Mouse (Mus musculus) liver, postnatal 0 days (tissue): ENCODE results near the gene Hoxd10. TPM values are rescaled to one million over a fixed set of nuclear protein-coding genes. Genes with fewer than 3 reads are reported as not detected.

Experiments
- ATAC-seq: fragments of 200-750 bp; cut with Nextera tagmentation; 2 replicates; pipeline ENCODE4 v1.8.0; 2017; ENCODE audit warnings: mild to moderate bottlenecking, moderate library complexity
- DNase-seq: peaks from one replicate; pipeline ENCODE4 v3.0.0-alpha.2; 2016
- H3K27ac ChIP-seq: fragments of 300-500 bp; sonication (generic); 2 replicates; pipeline ENCODE4 v1.5.1; 2014; ENCODE audit warnings: antibody characterized with exemption, moderate library complexity, mild to moderate bottlenecking, low read depth
- H3K27me3 ChIP-seq: fragments of 300-500 bp; sonication (generic); 2 replicates; pipeline ENCODE4 v1.6.1; 2014; ENCODE audit warnings: low read length, control low read depth, mixed read lengths; ENCODE audit not compliant: insufficient read depth
- H3K36me3 ChIP-seq: fragments of 300-500 bp; sonication (generic); replicated peaks from 2 replicates; pipeline ENCODE4 v1.6.1; 2014; ENCODE audit warnings: mild to moderate bottlenecking, control low read depth, low read length, moderate library complexity, mixed read lengths; ENCODE audit not compliant: insufficient read depth
- H3K4me1 ChIP-seq: fragments of 300-500 bp; sonication (generic); 2 replicates; pipeline ENCODE4 v1.6.1; 2014; ENCODE audit warnings: antibody characterized with exemption, mild to moderate bottlenecking, control low read depth; ENCODE audit not compliant: insufficient read depth
- H3K4me2 ChIP-seq: fragments of 300-500 bp; sonication (generic); 2 replicates; pipeline ENCODE4 v1.6.1; 2014; ENCODE audit warnings: low read depth, mild to moderate bottlenecking, low read length, moderate library complexity, mixed read lengths
- H3K4me3 ChIP-seq: fragments of 300-500 bp; sonication (generic); 2 replicates; pipeline ENCODE4 v1.5.1; 2014; ENCODE audit warnings: low read depth, low read length
- H3K9ac ChIP-seq: fragments of 300-500 bp; sonication (generic); replicated peaks from 2 replicates; pipeline ENCODE4 v1.6.1; 2014; ENCODE audit warnings: mild to moderate bottlenecking, moderate library complexity
- H3K9me3 ChIP-seq: fragments of 300-500 bp; sonication (generic); 2 replicates; pipeline ENCODE4 v1.6.1; 2016; ENCODE audit warnings: mild to moderate bottlenecking, control low read depth, low read length, mixed read lengths
- CTCF ChIP-seq: sonication (generic); IDR thresholded peaks from 2 replicates; pipeline ENCODE4 v1.5.1; 2016; ENCODE audit warnings: antibody characterized with exemption, low read depth
- EP300 ChIP-seq: IDR thresholded peaks from 2 replicates; pipeline ENCODE4 v1.6.1; 2016; ENCODE audit warnings: antibody characterized with exemption, low read depth, mild to moderate bottlenecking
- WGBS: fragments of 180-500 bp; shearing (Covaris S2); extraction: QIAGEN DNeasy Blood & Tissue Kit; methylation state at CpG from one replicate; pipeline ENCODE4 v1.1.7; 2014; ENCODE audit not compliant: insufficient replicate concordance; 5-methylcytosine and 5-hydroxymethylcytosine counted together
- polyA plus RNA-seq: library from polyadenylated mRNA; unstranded; fragments of >200 nt; fragmentation: Nextera tagmentation; extraction: Ambion mirVana; gene quantifications from 2 replicates; pipeline ENCODE4 v1.2.1, GENCODE M21; 2015

Gene Hoxd10
- polyA plus RNA-seq, 1 experiment from 2014 or later: not detected

DNA sequence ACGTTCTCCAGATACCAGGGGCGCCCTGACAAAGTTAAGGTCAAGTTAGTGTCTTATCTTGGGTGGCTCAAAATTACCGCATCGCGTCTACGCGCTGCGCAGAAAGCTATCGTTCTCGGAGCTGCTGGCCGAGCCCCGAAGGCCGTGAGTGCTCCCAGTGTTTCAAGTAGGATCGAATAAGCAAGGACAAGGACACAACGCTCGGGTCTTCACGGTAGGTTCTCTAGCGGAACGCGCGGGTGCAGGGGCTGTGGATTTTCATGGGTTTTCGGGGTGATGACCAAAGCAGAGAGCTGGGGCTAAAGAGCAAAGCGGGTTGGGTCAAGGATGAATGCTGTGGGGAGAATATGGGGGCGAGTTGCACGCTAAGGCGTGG lies 12.1 kb upstream of the Hoxd10 start:
- no peak overlapping the region for H3K9ac ChIP-seq
- H3K4me2 ChIP-seq: no peak overlapping the region
- ATAC-seq (no peak), DNase-seq (no peak)
- 1% methylated on average over 26 of the region's 26 CpGs for WGBS
- peaks cover 3% of the 10 kb centered on the region; the same call in 1 of the 2 replicates for H3K4me1 ChIP-seq
- no peaks in the 10 kb centered on the region for H3K36me3 ChIP-seq
- H3K27ac ChIP-seq: no peak overlapping the region
- no peak overlapping the region for H3K4me3 ChIP-seq
- H3K9me3 ChIP-seq: no peaks in the 10 kb centered on the region
- no peak for TF ChIP-seq CTCF
- no peak for TF ChIP-seq EP300
- peaks cover 100% of the 10 kb centered on the region for H3K27me3 ChIP-seq

DNA sequence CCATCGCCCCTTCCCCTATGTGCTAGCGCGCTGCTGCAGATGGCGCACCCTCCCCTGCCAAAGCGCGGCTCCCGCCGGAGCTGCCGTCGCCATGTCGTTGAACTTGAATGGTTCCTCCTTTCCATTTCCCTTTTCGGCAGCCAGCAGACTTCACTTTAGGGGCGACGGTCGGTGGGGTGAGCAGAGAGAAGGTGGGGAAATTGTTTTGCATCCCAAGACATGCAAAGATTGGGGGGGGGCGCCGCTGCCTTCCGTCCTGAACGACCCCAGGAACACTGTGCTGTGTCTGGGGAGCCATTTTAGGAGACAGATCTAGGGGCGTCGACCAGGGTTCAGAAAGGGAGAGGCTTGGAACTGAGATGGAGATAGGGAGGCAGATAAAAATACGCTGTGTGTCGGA lies 11.7 kb upstream of the Hoxd10 start:
- Histone ChIP-seq H3K4me1 (peaks cover 3% of the 10 kb centered on the region; the same call in 1 of the 2 replicates), H3K27ac (no peak overlapping the region), H3K4me2 (no peak overlapping the region), H3K36me3 (no peaks in the 10 kb centered on the region), H3K9me3 (no peaks in the 10 kb centered on the region), H3K27me3 (peaks cover 100% of the 10 kb centered on the region), H3K4me3 (no peak overlapping the region), H3K9ac (no peak overlapping the region)
- 1% methylated on average over 23 of the region's 23 CpGs for WGBS
- TF ChIP-seq CTCF (no peak), EP300 (no peak)
- ATAC-seq: no peak
- peak; percentile 13 for DNase-seq

DNA sequence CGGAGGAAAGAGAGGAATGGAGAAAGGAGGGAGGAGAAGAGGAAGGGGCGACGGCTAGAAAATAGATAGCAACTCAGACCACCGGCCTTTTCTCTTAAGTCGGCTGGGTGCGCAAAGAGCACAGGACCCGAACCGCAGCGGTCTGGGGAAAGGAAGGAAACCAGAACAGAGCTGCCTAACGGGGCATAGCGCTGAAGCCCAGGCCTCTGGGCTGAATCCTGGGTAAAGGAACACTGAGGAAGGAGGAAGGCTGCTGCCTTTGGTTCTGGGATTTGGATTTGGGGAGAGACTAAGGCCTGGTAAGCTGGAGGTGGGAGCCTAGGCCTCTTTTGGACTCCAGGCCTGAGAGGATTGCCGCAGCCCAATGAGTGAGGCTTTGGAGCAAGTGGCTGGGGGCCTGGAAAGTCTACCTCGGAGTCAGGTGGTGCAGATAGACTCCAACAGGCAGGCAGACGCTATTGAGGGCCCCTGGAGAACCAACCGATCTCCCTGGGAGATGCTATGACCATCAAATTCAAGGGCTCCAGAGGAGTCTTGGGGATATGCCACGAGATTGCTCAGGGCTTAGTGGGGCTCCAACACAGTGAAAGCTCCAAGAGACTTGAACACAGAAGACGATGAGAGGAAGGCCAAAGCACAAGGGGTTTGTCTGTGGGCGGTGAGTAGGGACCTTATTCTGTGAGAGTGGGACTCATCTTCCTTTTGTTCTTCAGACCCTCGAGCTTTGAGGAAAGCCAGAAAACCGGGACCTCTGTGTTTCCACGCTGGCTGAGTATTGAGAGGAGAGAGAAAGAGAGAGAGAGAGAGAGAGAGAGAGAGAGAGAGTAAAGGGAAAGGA lies 10.9 kb upstream of the Hoxd10 start:
- 2% methylated on average over 21 of the region's 21 CpGs for WGBS
- Histone ChIP-seq H3K4me3 (no peak overlapping the region), H3K36me3 (no peaks in the 10 kb centered on the region), H3K27ac (no peak overlapping the region), H3K4me2 (no peak overlapping the region), H3K4me1 (peaks cover 3% of the 10 kb centered on the region; the same call in 1 of the 2 replicates), H3K27me3 (peaks cover 100% of the 10 kb centered on the region), H3K9ac (no peak overlapping the region), H3K9me3 (no peaks in the 10 kb centered on the region)
- ATAC-seq (no peak), DNase-seq (peak; percentile 12)
- TF ChIP-seq EP300: no peak
- no peak for TF ChIP-seq CTCF

GRCm38 (mm10) chr2:74681594-74682531 lies 9.9 kb upstream of the Hoxd10 start:
- Histone ChIP-seq H3K27me3 (peaks cover 97% of the 10 kb centered on the region), H3K27ac (no peak overlapping the region), H3K9ac (no peak overlapping the region), H3K4me2 (0 out of 2 replicates have a peak overlapping the region, but pooled peaks have one; percentile 23), H3K9me3 (no peaks in the 10 kb centered on the region), H3K4me3 (no peak overlapping the region; the same call in 1 of the 2 replicates), H3K4me1 (peaks cover 3% of the 10 kb centered on the region; the same call in 1 of the 2 replicates), H3K36me3 (no peaks in the 10 kb centered on the region)
- WGBS: 2% methylated on average over 77 of the region's 78 CpGs
- no peak for TF ChIP-seq CTCF
- TF ChIP-seq EP300: no peak
- DNase-seq (no peak), ATAC-seq (no peak)

GRCm38 (mm10) chr2:74682796-74683195 lies 8.9 kb upstream of the Hoxd10 start:
- Histone ChIP-seq H3K4me3 (peak overlapping the region; percentile 10; the same call in 1 of the 2 replicates), H3K4me1 (peaks cover 3% of the 10 kb centered on the region; the same call in 1 of the 2 replicates), H3K4me2 (no peak overlapping the region), H3K9ac (no peak overlapping the region), H3K9me3 (no peaks in the 10 kb centered on the region), H3K27ac (no peak overlapping the region), H3K36me3 (no peaks in the 10 kb centered on the region), H3K27me3 (peaks cover 97% of the 10 kb centered on the region)
- DNase-seq (no peak), ATAC-seq (no peak)
- WGBS: 2% methylated on average over 27 of the region's 51 CpGs
- TF ChIP-seq CTCF: no peak

GRCm38 (mm10) chr2:74683471-74683951 lies 8.2 kb upstream of the Hoxd10 start:
- no peak for TF ChIP-seq EP300
- Histone ChIP-seq H3K4me3 (no peak overlapping the region), H3K4me2 (no peak overlapping the region), H3K9me3 (no peaks in the 10 kb centered on the region), H3K27ac (no peak overlapping the region), H3K4me1 (peaks cover 3% of the 10 kb centered on the region; the same call in 1 of the 2 replicates), H3K36me3 (no peaks in the 10 kb centered on the region), H3K9ac (no peak overlapping the region), H3K27me3 (peaks cover 97% of the 10 kb centered on the region)
- ATAC-seq: no peak
- DNase-seq: no peak
- WGBS: 2% methylated on average over 18 of the region's 18 CpGs
